Mouse (Mus musculus): ENCODE measurements at regions not wholly inside any gene's neighbourhood (a gene's known extent, or its start where the extent isn't known, plus 50 kb on each side); places are given as distances from the start of the nearest gene placed in this dataset.
A peak's percentile ranks its signal among the peaks of the same experiment; 100 is the strongest.

DNA sequence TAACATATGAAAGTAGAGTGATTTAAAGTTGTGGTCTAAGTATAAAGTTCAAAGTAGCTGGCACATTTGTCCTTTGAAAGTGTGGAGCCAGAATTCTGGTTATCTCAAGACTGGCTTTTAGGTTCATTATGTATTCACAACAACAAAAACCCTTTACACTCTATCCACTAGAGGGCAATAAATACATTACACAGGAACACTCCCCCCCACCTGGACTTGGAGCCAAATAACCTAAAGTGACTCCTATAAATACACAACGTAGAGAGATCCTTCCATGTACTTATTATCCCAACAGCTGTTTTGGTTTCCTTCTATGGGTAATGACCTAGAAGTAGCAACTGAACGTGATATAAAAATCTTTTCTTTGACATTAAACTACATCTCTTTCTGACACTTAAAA lies 1235.8 kb downstream of the Pcdh19 start:
- peak; percentile 9 for DNase-seq (ENCODE audit: low read depth, low spot score)

Data from ZHBTc4 (cell line).